Mouse (Mus musculus): ENCODE measurements at regions not wholly inside any gene's neighbourhood (a gene's known extent, or its start where the extent isn't known, plus 50 kb on each side); places are given as distances from the start of the nearest gene placed in this dataset.

- H3K27ac ChIP-seq (ENCODE audit: control insufficient read depth, low read depth, low read length): no peak overlapping the region
- H3K79me2 ChIP-seq (ENCODE audit: control insufficient read depth, insufficient read depth, low read length, poor library complexity): no peaks in the 10 kb centered on the region
- no peak overlapping the region for H3K4me3 ChIP-seq (ENCODE audit: control insufficient read depth in 1 of 2, insufficient read depth in 1 of 2, low read depth in 2 of 2, low read length in 2 of 2)
- H3K4me1 ChIP-seq (ENCODE audit: control insufficient read depth in 1 of 2, insufficient read depth in 2 of 2, low read length in 2 of 2): no peaks in the 10 kb centered on the region
- H3K9ac ChIP-seq (ENCODE audit: control insufficient read depth, low read depth, low read length, poor library complexity, severe bottlenecking): no peak overlapping the region
- H3K9me3 ChIP-seq (replicated peaks; ENCODE audit: insufficient read depth, low read length): no peaks in the 10 kb centered on the region
- no peak for DNase-seq (ENCODE audit: low read depth, low spot score)
- no peaks in the 10 kb centered on the region for H3K36me3 ChIP-seq (ENCODE audit: control insufficient read depth in 1 of 2, insufficient read depth in 2 of 2, low read length in 2 of 2)
- no peak for TF ChIP-seq TAL1 (IDR thresholded peaks at IDR 0.05; ENCODE audit: low read length)
- TF ChIP-seq ZKSCAN1 (IDR thresholded peaks at IDR 0.05; ENCODE audit: low read depth, low read length): no peak
- TF ChIP-seq MYB (IDR thresholded peaks at IDR 0.05; ENCODE audit: low read depth, low read length): no peak
- no peak for TF ChIP-seq ZC3H11A (IDR thresholded peaks at IDR 0.05; ENCODE audit: low read depth, low read length)
- no peak for TF ChIP-seq SIN3A (IDR thresholded peaks at IDR 0.05; ENCODE audit: low read length)
- TF ChIP-seq MAX (IDR thresholded peaks at IDR 0.05; ENCODE audit: low read length): no peak
- TF ChIP-seq POLR2AphosphoS5 (IDR thresholded peaks at IDR 0.05; ENCODE audit: borderline replicate concordance, low read depth, low read length): no peak
- no peak for TF ChIP-seq HCFC1 (IDR thresholded peaks at IDR 0.05; ENCODE audit: low read depth, low read length)
- no peaks in the 10 kb centered on the region for H3K27me3 ChIP-seq (ENCODE audit: control insufficient read depth in 1 of 2, insufficient read depth in 2 of 2, low read length in 2 of 2)
Observed at GRCm38 (mm10) chr5:46059910-46060309, 202.5 kb upstream of the Lcorl start.

GRCm38 (mm10) chr5:46054850-46055249, 197.4 kb upstream of the Lcorl start:
- Histone ChIP-seq H3K36me3 (ENCODE audit: control insufficient read depth in 1 of 2, insufficient read depth in 2 of 2, low read length in 2 of 2) (no peaks in the 10 kb centered on the region), H3K27me3 (ENCODE audit: control insufficient read depth in 1 of 2, insufficient read depth in 2 of 2, low read length in 2 of 2) (no peaks in the 10 kb centered on the region)

DNA sequence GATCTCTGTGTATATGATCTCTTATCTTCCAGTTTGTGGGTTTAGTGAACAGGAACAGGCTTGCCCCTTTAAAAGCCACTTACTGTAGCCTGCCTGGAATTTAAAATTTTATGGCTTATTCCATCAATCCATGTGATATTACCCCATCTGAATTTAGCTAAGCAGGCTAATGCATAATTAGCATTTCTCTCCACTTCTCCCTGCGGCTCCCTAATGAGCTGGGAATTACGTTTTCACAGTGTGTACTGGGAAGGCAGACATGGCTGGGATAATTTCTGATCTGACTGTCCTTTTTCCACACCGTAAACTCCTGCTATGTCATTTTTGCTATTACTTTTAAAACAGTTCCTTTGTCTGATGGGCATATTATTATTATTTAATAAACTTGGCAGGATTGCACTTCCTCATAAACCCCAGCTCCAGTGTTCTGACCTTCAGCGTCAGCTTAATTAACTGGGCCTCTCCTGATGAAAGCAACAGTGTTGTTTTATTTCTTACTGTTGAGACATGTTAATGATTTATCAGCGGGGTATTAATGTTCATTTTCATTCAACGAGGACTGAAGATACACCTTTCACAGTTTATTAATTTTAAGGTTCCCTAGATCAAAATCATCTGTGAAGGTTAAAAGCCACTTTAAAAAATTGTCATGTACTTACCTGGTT, 185.4 kb upstream of the Lcorl start:
- H3K4me1 ChIP-seq (ENCODE audit: control insufficient read depth in 1 of 2, insufficient read depth in 2 of 2, low read length in 2 of 2): no peaks in the 10 kb centered on the region
- H3K27me3 ChIP-seq (ENCODE audit: control insufficient read depth in 1 of 2, insufficient read depth in 2 of 2, low read length in 2 of 2): peaks cover 0 to 3% of the 10 kb centered on the region in 2 experiments; a peak in 2 of 4 replicates
- H3K79me2 ChIP-seq (ENCODE audit: control insufficient read depth, insufficient read depth, low read length, poor library complexity): no peaks in the 10 kb centered on the region
- no peaks in the 10 kb centered on the region for H3K36me3 ChIP-seq (ENCODE audit: control insufficient read depth in 1 of 2, insufficient read depth in 2 of 2, low read length in 2 of 2)
- no peak overlapping the region for H3K27ac ChIP-seq (ENCODE audit: control insufficient read depth, low read depth, low read length)
- DNase-seq (ENCODE audit: low read depth, low spot score): no peak
- H3K4me3 ChIP-seq (ENCODE audit: control insufficient read depth in 1 of 2, insufficient read depth in 1 of 2, low read depth in 2 of 2, low read length in 2 of 2): no peak overlapping the region
- H3K9ac ChIP-seq (ENCODE audit: control insufficient read depth, low read depth, low read length, poor library complexity, severe bottlenecking): no peak overlapping the region
- H3K9me3 ChIP-seq (replicated peaks; ENCODE audit: insufficient read depth, low read length): no peaks in the 10 kb centered on the region
- TF ChIP-seq MAZ (IDR thresholded peaks at IDR 0.05; ENCODE audit: low read depth, low read length): no peak
- no peak for TF ChIP-seq USF1 (IDR thresholded peaks at IDR 0.05; ENCODE audit: low read depth, low read length)
- TF ChIP-seq TCF12 (IDR thresholded peaks at IDR 0.05; ENCODE audit: low read depth, low read length): no peak
- no peak for TF ChIP-seq SIN3A (IDR thresholded peaks at IDR 0.05; ENCODE audit: low read length)
- no peak for TF ChIP-seq MAX (IDR thresholded peaks at IDR 0.05; ENCODE audit: low read length)
- no peak for TF ChIP-seq ETS1 (IDR thresholded peaks at IDR 0.05; ENCODE audit: low read depth, low read length)
- TF ChIP-seq CTCF (IDR thresholded peaks at IDR 0.05 in 2 of 3, conservative IDR thresholded peaks at IDR 0.05 in 1 of 3; ENCODE audit: control insufficient read depth in 1 of 3, insufficient read depth in 1 of 3, low read depth in 2 of 3, low read length in 3 of 3, poor library complexity in 1 of 3, severe bottlenecking in 1 of 3): no peak

More at GRCm38 (mm10) chr5:46054850-46055249, 197.4 kb upstream of the Lcorl start:
- Histone ChIP-seq H3K79me2 (ENCODE audit: control insufficient read depth, insufficient read depth, low read length, poor library complexity) (no peaks in the 10 kb centered on the region), H3K4me1 (ENCODE audit: control insufficient read depth in 1 of 2, insufficient read depth in 2 of 2, low read length in 2 of 2) (no peaks in the 10 kb centered on the region), H3K9ac (ENCODE audit: control insufficient read depth, low read depth, low read length, poor library complexity, severe bottlenecking) (no peak overlapping the region), H3K27ac (ENCODE audit: control insufficient read depth, low read depth, low read length) (no peak overlapping the region), H3K9me3 (replicated peaks; ENCODE audit: insufficient read depth, low read length) (no peaks in the 10 kb centered on the region), H3K4me3 (ENCODE audit: control insufficient read depth in 1 of 2, insufficient read depth in 1 of 2, low read depth in 2 of 2, low read length in 2 of 2) (no peak overlapping the region)
- no peak for DNase-seq (ENCODE audit: low read depth, low spot score)
- TF ChIP-seq POLR2AphosphoS2 (IDR thresholded peaks at IDR 0.05; ENCODE audit: low read length) (no peak), SIN3A (IDR thresholded peaks at IDR 0.05; ENCODE audit: low read length) (no peak), ZMIZ1 (IDR thresholded peaks at IDR 0.05; ENCODE audit: low read depth, low read length) (no peak), HCFC1 (IDR thresholded peaks at IDR 0.05; ENCODE audit: low read depth, low read length) (no peak), CTCF (IDR thresholded peaks at IDR 0.05 in 2 of 3, conservative IDR thresholded peaks at IDR 0.05 in 1 of 3; ENCODE audit: control insufficient read depth in 1 of 3, insufficient read depth in 1 of 3, low read depth in 2 of 3, low read length in 3 of 3, poor library complexity in 1 of 3, severe bottlenecking in 1 of 3) (no peak), ETS1 (IDR thresholded peaks at IDR 0.05; ENCODE audit: low read depth, low read length) (no peak), MAFK (IDR thresholded peaks at IDR 0.05; ENCODE audit: borderline replicate concordance, low read depth, low read length) (no peak), MXI1 (IDR thresholded peaks at IDR 0.05; ENCODE audit: low read depth, low read length) (no peak), UBTF (IDR thresholded peaks at IDR 0.05; ENCODE audit: borderline replicate concordance, insufficient read depth, low read depth, low read length) (no peak), NRF1 (IDR thresholded peaks at IDR 0.05; ENCODE audit: insufficient read depth, low read depth, low read length, poor library complexity, severe bottlenecking) (no peak), CHD2 (IDR thresholded peaks at IDR 0.05; ENCODE audit: low read length) (no peak), JUND (IDR thresholded peaks at IDR 0.05; ENCODE audit: low read depth, low read length) (no peak), TAL1 (IDR thresholded peaks at IDR 0.05; ENCODE audit: low read length) (no peak), E2F4 (IDR thresholded peaks at IDR 0.05; ENCODE audit: borderline replicate concordance, low read depth, low read length) (no peak)
